In genomic region chrX:20425140-20425838, GRCm38 (mm10) we compare ENCODE assay signal across 8 mouse cellular contexts. TPM values are rescaled to one million over a fixed set of nuclear protein-coding genes. Genes with fewer than 3 reads are reported as not detected.
DNase-seq lines count a peak whose midpoint lies in the region; ATAC-seq lines count a peak whose summit lies in the region.

Gene Jade3, plus strand, starts transcription at chrX:20425688.

- peak; percentile 94 for ATAC-seq in common myeloid progenitor, adult 5-6 weeks (replicated peaks; ENCODE audit: low read depth, poor library complexity, severe bottlenecking)
- peak; percentile 87 for ATAC-seq in megakaryocyte progenitor cell, adult 5-6 weeks (replicated peaks; ENCODE audit: poor library complexity)

- intact Hi-C loops in left cerebral cortex, postnatal 10 days (cut with DNase I), result no loop called here

- peak; percentile 85 for DNase-seq in adipocyte (ENCODE audit: low spot score)
- peak; percentile 18 to 41 for DNase-seq in gastrocnemius, adult 8-10 months (ENCODE audit: low spot score in 2 of 2)
- DNase-seq in hindlimb bud, embryonic 11.5 days (ENCODE audit: extremely low spot score, low read depth, low spot score), result peak; percentile 8
- DNase-seq in left cerebral cortex, postnatal 10 days (ENCODE audit: extremely low spot score in 1 of 2, low spot score in 2 of 2), result peak; percentile 37 to 83
- peak; percentile 65 for DNase-seq in right cerebral cortex, postnatal 14 days
- DNase-seq in urinary bladder, postnatal 25 days (ENCODE audit: low spot score), result peak; percentile 47

RNA-seq across cellular contexts. Expression of gene Jade3, which starts in this region (rescaled TPM):
- 15.5 and 18.5 TPM in 2 replicates for total RNA-seq in common myeloid progenitor, adult 5-6 weeks (2017)
- under 1 TPM; 0.27 to 0.58 (median 0.44) TPM for total RNA-seq in gastrocnemius, adult 8-10 months (2022)
- 1 to 10 TPM; 7.3 to 8.1 TPM for total RNA-seq in left cerebral cortex, postnatal 10 days (2021)
- 13.4 and 15.8 TPM in 2 replicates for total RNA-seq in megakaryocyte progenitor cell, adult 5-6 weeks (2015)
- 12.2 and 13.6 TPM in 2 replicates for total RNA-seq in megakaryocyte progenitor cell, adult 5-6 weeks (2017)

Comparison
In these comparisons a context has a peak if more than half of its experiments do, and no peak if none do; other contexts are left out.
1. Peak in every context shown above with its lines: DNase-seq and ATAC-seq.
2. RNA of gene Jade3 (total RNA-seq): 12.2 to 15.8 TPM in megakaryocyte progenitor cell, adult 5-6 weeks, 15.5 to 18.5 TPM in common myeloid progenitor, adult 5-6 weeks and 7.3 to 8.1 TPM in left cerebral cortex, postnatal 10 days; 0.27 to 0.58 TPM in gastrocnemius, adult 8-10 months; every median in the first group is over 4 times any median in the second.
3. Peak in DNase-seq in gastrocnemius, adult 8-10 months; RNA of the gene not detected or under 1 TPM.
4. DNase-seq: peak in every context shown above with its lines; median percentile 85 in adipocyte; 65 in right cerebral cortex, postnatal 14 days; 60 in left cerebral cortex, postnatal 10 days; 47 in urinary bladder, postnatal 25 days; 30 in gastrocnemius, adult 8-10 months; 8 in hindlimb bud, embryonic 11.5 days.